Mouse (Mus musculus): ENCODE measurements around the gene Esrra.

DNA sequence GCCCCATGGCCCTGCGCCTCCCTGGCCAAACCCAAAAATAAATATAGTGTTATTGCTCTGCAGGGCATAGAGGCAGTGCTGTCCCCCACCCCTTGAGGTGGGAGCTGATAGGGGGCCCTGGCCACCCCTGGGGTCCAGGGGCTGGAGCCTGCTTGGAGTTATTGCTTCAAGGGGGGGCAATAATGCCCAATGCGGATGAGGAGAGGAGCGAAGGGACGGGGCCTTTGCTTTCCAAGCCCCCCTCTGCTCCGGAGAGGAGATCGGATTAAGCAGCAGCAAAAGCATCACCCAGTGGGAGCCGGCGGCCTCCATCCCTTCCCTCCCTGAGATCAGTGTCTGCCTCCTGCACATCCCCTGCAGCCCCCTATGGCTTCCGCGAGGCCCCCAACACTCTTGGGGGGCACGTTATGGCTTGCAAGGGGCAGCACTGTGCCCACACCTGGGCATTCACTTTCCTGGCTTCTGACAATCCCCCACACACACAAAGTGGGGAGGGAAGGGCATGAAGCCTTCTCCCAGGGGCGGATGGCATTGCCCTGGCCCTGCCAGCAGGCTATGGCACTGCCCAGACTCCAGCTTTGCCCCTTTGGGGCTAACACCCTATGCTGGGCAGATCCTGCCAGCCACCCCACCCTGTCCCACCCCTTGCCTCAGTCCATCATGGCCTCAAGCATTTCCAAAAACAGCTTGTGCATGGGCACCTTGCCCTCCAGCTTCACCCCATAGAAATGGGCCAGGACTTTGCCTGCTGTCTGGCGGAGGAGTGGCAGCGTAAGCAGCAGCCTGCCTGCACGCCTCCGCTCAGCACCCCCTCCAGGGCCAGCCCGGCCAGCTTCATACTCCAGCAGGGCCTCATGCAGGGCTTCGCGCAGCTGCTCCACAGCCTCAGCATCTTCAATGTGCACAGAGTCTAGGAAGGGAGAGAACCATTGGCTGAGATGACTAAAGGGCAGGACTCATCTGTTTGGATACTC lies 10.2 kb downstream of the Esrra start:
- TF ChIP-seq POLR2A (IDR thresholded peaks at IDR 0.05; ENCODE audit: insufficient read depth, low read depth, low read length): no peak
- no peak for TF ChIP-seq CTCF (IDR thresholded peaks at IDR 0.05; ENCODE audit: insufficient read depth, low read depth, low read length)

All from olfactory bulb, adult 2 months (tissue).